Mouse (Mus musculus) stomach, embryonic 16.5 days (tissue): Measurements from ENCODE around the gene Pex10. TPM values are rescaled to one million over a fixed set of nuclear protein-coding genes. Genes with fewer than 3 reads are reported as not detected.
"Not testable (repeated sequence)": the region's sequence is repeated elsewhere in the genome, so short reads cannot be mapped to it uniquely, and the experiment has no call there.

Experiments
- ATAC-seq: fragments of 200-750 bp; cut with Nextera tagmentation; 2 replicates; pipeline ENCODE4 v1.8.0; 2017; ENCODE audit warnings: moderate number of reproducible peaks, moderate TSS enrichment; ENCODE audit not compliant: insufficient read depth, low FRiP score
- H3K27ac ChIP-seq: fragments of 300-500 bp; sonication (generic); 2 replicates; pipeline ENCODE4 v1.5.1; 2014; ENCODE audit warnings: low read length
- H3K27me3 ChIP-seq: fragments of 300-500 bp; sonication (generic); 2 replicates; pipeline ENCODE4 v1.6.1; 2014; ENCODE audit warnings: low read length, control low read depth, mixed read lengths; ENCODE audit not compliant: control insufficient read depth, insufficient read depth
- H3K36me3 ChIP-seq: fragments of 300-500 bp; sonication (generic); 2 replicates; pipeline ENCODE4 v1.6.1; 2014; ENCODE audit warnings: low read length; ENCODE audit not compliant: control insufficient read depth, insufficient read depth
- H3K4me1 ChIP-seq: fragments of 300-500 bp; sonication (generic); 2 replicates; pipeline ENCODE4 v1.6.1; 2014; ENCODE audit warnings: low read length, control low read depth, mixed read lengths; ENCODE audit not compliant: control insufficient read depth, insufficient read depth
- H3K4me2 ChIP-seq: fragments of 300-500 bp; sonication (generic); 2 replicates; pipeline ENCODE4 v1.6.1; 2014; ENCODE audit warnings: low read depth, low read length, mixed read lengths
- H3K4me3 ChIP-seq: fragments of 300-500 bp; sonication (generic); replicated peaks from 2 replicates; pipeline ENCODE4 v1.5.1; 2014; ENCODE audit warnings: mild to moderate bottlenecking, low read length
- H3K9ac ChIP-seq: fragments of 300-500 bp; sonication (generic); 2 replicates; pipeline ENCODE4 v1.6.1; 2014; ENCODE audit warnings: low read length
- H3K9me3 ChIP-seq: fragments of 300-500 bp; sonication (generic); replicated peaks from 2 replicates; pipeline ENCODE4 v1.6.1; 2016; ENCODE audit warnings: low read length, control low read depth; ENCODE audit not compliant: control insufficient read depth
- WGBS: fragments of 180-500 bp; shearing (Covaris S2); extraction: QIAGEN DNeasy Blood & Tissue Kit; methylation state at CpG from one replicate; pipeline ENCODE4 v1.1.7; 2014; 5-methylcytosine and 5-hydroxymethylcytosine counted together
- polyA plus RNA-seq: library from polyadenylated mRNA; unstranded; fragments of >200 nt; fragmentation: Nextera tagmentation; extraction: Ambion mirVana; gene quantifications from 2 replicates; pipeline ENCODE4 v1.2.1, GENCODE M21; 2015

Gene Pex10
- polyA plus RNA-seq, 1 experiment from 2014 or later, result 19.9 TPM

GRCm38 (mm10) chr4:155070921-155071320, 4.1 kb downstream of the Pex10 start:
- H3K4me1 ChIP-seq, result peaks cover 16% of the 10 kb centered on the region
- no peak overlapping the region for H3K9ac ChIP-seq
- H3K4me3 ChIP-seq, result no peak overlapping the region
- no peak for ATAC-seq
- no peak overlapping the region for H3K27ac ChIP-seq
- H3K36me3 ChIP-seq, result peaks cover 35% of the 10 kb centered on the region
- H3K9me3 ChIP-seq, result no peaks in the 10 kb centered on the region
- 89% methylated on average over 5 of the region's 5 CpGs for WGBS
- no peaks in the 10 kb centered on the region for H3K27me3 ChIP-seq
- H3K4me2 ChIP-seq, result no peak overlapping the region

- H3K4me2 ChIP-seq, result no peak overlapping the region
- no peak overlapping the region for H3K9ac ChIP-seq
- no peaks in the 10 kb centered on the region for H3K4me1 ChIP-seq
- H3K9me3 ChIP-seq, result no peaks in the 10 kb centered on the region
- WGBS, result 81% methylated on average over 9 of the region's 9 CpGs
- no peaks in the 10 kb centered on the region for H3K27me3 ChIP-seq
- no peak overlapping the region for H3K4me3 ChIP-seq
- no peak overlapping the region for H3K27ac ChIP-seq
- H3K36me3 ChIP-seq, result peaks cover 48% of the 10 kb centered on the region
- no peak for ATAC-seq
Observed at GRCm38 (mm10) chr4:155074418-155074817, 7.6 kb downstream of the Pex10 start.

- WGBS, result 88% methylated on average over 9 of the region's 9 CpGs
- H3K4me2 ChIP-seq, result no peak overlapping the region
- ATAC-seq, result no peak
- H3K27me3 ChIP-seq, result no peaks in the 10 kb centered on the region
- peaks cover 4% of the 10 kb centered on the region; the same call in 1 of the 2 replicates for H3K4me1 ChIP-seq
- no peak overlapping the region for H3K9ac ChIP-seq
- H3K27ac ChIP-seq, result no peak overlapping the region
- H3K36me3 ChIP-seq, result peaks cover 47% of the 10 kb centered on the region
- H3K4me3 ChIP-seq, result no peak overlapping the region
- H3K9me3 ChIP-seq, result no peaks in the 10 kb centered on the region
Observed at GRCm38 (mm10) chr4:155075137-155075536, 8.3 kb downstream of the Pex10 start.

- Histone ChIP-seq H3K4me2 (no peak overlapping the region), H3K27me3 (no peaks in the 10 kb centered on the region), H3K9ac (no peak overlapping the region), H3K9me3 (no peaks in the 10 kb centered on the region), H3K27ac (no peak overlapping the region), H3K4me3 (no peak overlapping the region), H3K4me1 (peaks cover 5% of the 10 kb centered on the region; the same call in 1 of the 2 replicates), H3K36me3 (peaks cover 44% of the 10 kb centered on the region)
- WGBS, result 95% methylated on average over 2 of the region's 2 CpGs
- ATAC-seq, result no peak
Observed at GRCm38 (mm10) chr4:155075813-155076212, 9.0 kb downstream of the Pex10 start.

GRCm38 (mm10) chr4:155076677-155077076, 9.9 kb downstream of the Pex10 start:
- peaks cover 44% of the 10 kb centered on the region for H3K36me3 ChIP-seq
- H3K27me3 ChIP-seq, result no peaks in the 10 kb centered on the region
- WGBS, result 52% methylated on average over 9 of the region's 9 CpGs

GRCm38 (mm10) chr4:155078808-155079207, 12.0 kb downstream of the Pex10 start:
- not testable (repeated sequence) for H3K9me3 ChIP-seq, H3K9ac ChIP-seq, H3K27ac ChIP-seq, H3K4me2 ChIP-seq, H3K4me3 ChIP-seq, H3K27me3 ChIP-seq, ATAC-seq
- Histone ChIP-seq H3K4me1 (peaks cover 12% of the 10 kb centered on the region), H3K36me3 (peaks cover 43% of the 10 kb centered on the region)
- WGBS, result 79% methylated on average over 10 of the region's 10 CpGs

More at GRCm38 (mm10) chr4:155076677-155077076, 9.9 kb downstream of the Pex10 start:
- Histone ChIP-seq H3K4me3 (no peak overlapping the region), H3K9ac (no peak overlapping the region), H3K4me2 (no peak overlapping the region), H3K4me1 (peaks cover 5% of the 10 kb centered on the region; the same call in 1 of the 2 replicates), H3K27ac (no peak overlapping the region), H3K9me3 (no peaks in the 10 kb centered on the region)
- ATAC-seq, result no peak

- H3K4me2 ChIP-seq, result no peak overlapping the region
- 74% methylated on average over 6 of the region's 6 CpGs for WGBS
- peaks cover 40% of the 10 kb centered on the region for H3K36me3 ChIP-seq
- H3K9ac ChIP-seq, result no peak overlapping the region
- H3K9me3 ChIP-seq, result no peaks in the 10 kb centered on the region
- peaks cover 17% of the 10 kb centered on the region for H3K4me1 ChIP-seq
- H3K4me3 ChIP-seq, result no peak overlapping the region
- H3K27ac ChIP-seq, result peak overlapping the region; percentile 66
- no peaks in the 10 kb centered on the region for H3K27me3 ChIP-seq
- ATAC-seq, result no peak
Observed at GRCm38 (mm10) chr4:155079666-155080065, 12.8 kb downstream of the Pex10 start.

- H3K4me1 ChIP-seq, result peaks cover 27% of the 10 kb centered on the region
- no peaks in the 10 kb centered on the region for H3K9me3 ChIP-seq
- peak overlapping the region; percentile 13; the same call in 1 of the 2 replicates for H3K9ac ChIP-seq
- H3K27ac ChIP-seq, result no peak overlapping the region
- H3K4me2 ChIP-seq, result no peak overlapping the region
- ATAC-seq, result no peak
- H3K27me3 ChIP-seq, result no peaks in the 10 kb centered on the region
- no peak overlapping the region for H3K4me3 ChIP-seq
- peaks cover 19% of the 10 kb centered on the region for H3K36me3 ChIP-seq
- WGBS, result 82% methylated on average over 4 of the region's 4 CpGs
Observed at GRCm38 (mm10) chr4:155083553-155083952, 16.7 kb downstream of the Pex10 start.

- ATAC-seq, result no peak
- peaks cover 18% of the 10 kb centered on the region; the same call in 1 of the 2 replicates for H3K36me3 ChIP-seq
- WGBS, result 71% methylated on average over 7 of the region's 7 CpGs
- peaks cover 27% of the 10 kb centered on the region for H3K4me1 ChIP-seq
- no peak overlapping the region for H3K27ac ChIP-seq
- no peaks in the 10 kb centered on the region for H3K27me3 ChIP-seq
- peak overlapping the region; percentile 79 for H3K4me3 ChIP-seq
- H3K4me2 ChIP-seq, result peak overlapping the region; percentile 94
- H3K9ac ChIP-seq, result peak overlapping the region; percentile 91
- H3K9me3 ChIP-seq, result no peaks in the 10 kb centered on the region
Observed at GRCm38 (mm10) chr4:155084351-155084750, 17.5 kb downstream of the Pex10 start.
